Mouse (Mus musculus) limb, embryonic 11.5 days (tissue): ENCODE results near the gene Exosc1. TPM values are rescaled to one million over a fixed set of nuclear protein-coding genes. Genes with fewer than 3 reads are reported as not detected.

Source experiments
- ATAC-seq: fragments of 200-750 bp; cut with Nextera tagmentation; 2 replicates; pipeline ENCODE4 v1.8.0; 2017; ENCODE audit warnings: low read depth; ENCODE audit not compliant: insufficient number of reproducible peaks, low FRiP score, low TSS enrichment
- DNase-seq: peaks from one replicate; pipeline ENCODE4 v3.0.0-alpha.2; 2015; ENCODE audit warnings: low spot score
- H3K27ac ChIP-seq: fragments of 300-500 bp; sonication (generic); replicated peaks from 2 replicates; pipeline ENCODE4 v1.5.1; 2014; ENCODE audit warnings: low read depth, mild to moderate bottlenecking, low read length
- H3K27me3 ChIP-seq: fragments of 300-500 bp; sonication (generic); 2 replicates; pipeline ENCODE4 v1.6.1; 2014; ENCODE audit warnings: mild to moderate bottlenecking, low read length, mixed read lengths; ENCODE audit not compliant: control insufficient read depth, insufficient read depth
- H3K36me3 ChIP-seq: fragments of 300-500 bp; sonication (generic); 2 replicates; pipeline ENCODE4 v1.6.1; 2014; ENCODE audit warnings: mild to moderate bottlenecking, low read length, moderate library complexity, mixed read lengths; ENCODE audit not compliant: control insufficient read depth, insufficient read depth
- H3K4me1 ChIP-seq: fragments of 300-500 bp; sonication (generic); 2 replicates; pipeline ENCODE4 v1.6.1; 2014; ENCODE audit warnings: low read length, mixed read lengths; ENCODE audit not compliant: control insufficient read depth, insufficient read depth
- H3K4me2 ChIP-seq: fragments of 300-500 bp; sonication (generic); 2 replicates; pipeline ENCODE4 v1.6.1; 2014; ENCODE audit warnings: low read depth, mild to moderate bottlenecking, moderate library complexity; ENCODE audit not compliant: severe bottlenecking
- H3K4me3 ChIP-seq: fragments of 300-500 bp; sonication (generic); 2 replicates; pipeline ENCODE4 v1.5.1; 2014; ENCODE audit warnings: low read depth, low read length
- H3K9ac ChIP-seq: fragments of 300-500 bp; sonication (generic); 2 replicates; pipeline ENCODE4 v1.6.1; 2014; ENCODE audit warnings: mild to moderate bottlenecking, low read length
- H3K9me3 ChIP-seq: fragments of 300-500 bp; sonication (generic); 2 replicates; pipeline ENCODE4 v1.6.1; 2016; ENCODE audit warnings: low read length; ENCODE audit not compliant: control insufficient read depth
- WGBS: fragments of 180-500 bp; shearing (Covaris S2); extraction: QIAGEN DNeasy Blood & Tissue Kit; methylation state at CpG from one replicate; pipeline ENCODE4 v1.1.7; 2014; 5-methylcytosine and 5-hydroxymethylcytosine counted together
- polyA plus RNA-seq: library from polyadenylated mRNA; unstranded; fragments of >200 nt; fragmentation: Nextera tagmentation; extraction: Ambion mirVana; gene quantifications from 2 replicates; pipeline ENCODE4 v1.2.1, GENCODE M21; 2014

Exosc1 gene
- polyA plus RNA-seq, 1 experiment from 2014 or later = 86.2 TPM

- H3K9me3 ChIP-seq = no peaks in the 10 kb centered on the region
- H3K4me2 ChIP-seq = no peak overlapping the region
- WGBS = 51% methylated on average over 4 of the region's 4 CpGs
- ATAC-seq = no peak
- no peaks in the 10 kb centered on the region for H3K36me3 ChIP-seq
- H3K9ac ChIP-seq = no peak overlapping the region
- peak; percentile 43 for DNase-seq
- H3K27me3 ChIP-seq = no peaks in the 10 kb centered on the region
- no peaks in the 10 kb centered on the region for H3K4me1 ChIP-seq
- H3K27ac ChIP-seq = no peak overlapping the region
- no peak overlapping the region for H3K4me3 ChIP-seq
Observed at GRCm38 (mm10) chr19:41898860-41899259, 34.4 kb downstream of the Exosc1 start.

GRCm38 (mm10) chr19:41896319-41896711 is 36.9 kb downstream of the Exosc1 start:
- ATAC-seq = 0 out of 2 replicates have a peak, but pooled peaks have one; percentile 21
- H3K36me3 ChIP-seq = no peaks in the 10 kb centered on the region
- no peaks in the 10 kb centered on the region for H3K27me3 ChIP-seq
- H3K4me2 ChIP-seq = peak overlapping the region; percentile 77
- H3K27ac ChIP-seq = no peak overlapping the region
- H3K9me3 ChIP-seq = no peaks in the 10 kb centered on the region
- H3K4me3 ChIP-seq = peak overlapping the region; percentile 58
- no peak overlapping the region for H3K9ac ChIP-seq
- DNase-seq = no peak
- no peaks in the 10 kb centered on the region for H3K4me1 ChIP-seq
- WGBS = 21% methylated on average over 18 of the region's 18 CpGs

GRCm38 (mm10) chr19:41895460-41896318 is 37.5 kb downstream of the Exosc1 start, which contains the start of gene Rrp12:
Rrp12 (minus strand) TSS chr19:41896173.
- WGBS = under 1% methylated on average over 46 of the region's 46 CpGs
- Histone ChIP-seq H3K4me3 (peak within 1 kb of the TSS; percentile 58), H3K9me3 (no peaks in the 10 kb centered on the region), H3K27ac (no peak within 1 kb of the TSS), H3K27me3 (no peaks in the 10 kb centered on the region), H3K4me2 (peak within 1 kb of the TSS; percentile 77), H3K9ac (peak within 1 kb of the TSS; percentile 28; the same call in 1 of the 2 replicates), H3K4me1 (no peaks in the 10 kb centered on the region), H3K36me3 (no peaks in the 10 kb centered on the region)
- DNase-seq (peak; percentile 83), ATAC-seq (peak; percentile 86; the same call in 1 of the 2 replicates)

- Histone ChIP-seq H3K4me1 (no peaks in the 10 kb centered on the region), H3K27me3 (no peaks in the 10 kb centered on the region), H3K4me3 (peak overlapping the region; percentile 58; the same call in 1 of the 2 replicates), H3K27ac (no peak overlapping the region), H3K4me2 (peak overlapping the region; percentile 77; the same call in 1 of the 2 replicates), H3K9ac (no peak overlapping the region), H3K9me3 (no peaks in the 10 kb centered on the region), H3K36me3 (0 out of 2 replicates have a peak, but pooled peaks cover 2% of the 10 kb centered on the region)
- WGBS = 52% methylated on average over 7 of the region's 7 CpGs
- no peak for ATAC-seq
- DNase-seq = no peak
Observed at GRCm38 (mm10) chr19:41894959-41895358, 38.3 kb downstream of the Exosc1 start.

- Histone ChIP-seq H3K36me3 (peaks cover 11% of the 10 kb centered on the region; the same call in 1 of the 2 replicates), H3K4me3 (no peak overlapping the region), H3K9me3 (no peaks in the 10 kb centered on the region), H3K27me3 (no peaks in the 10 kb centered on the region), H3K4me1 (no peaks in the 10 kb centered on the region), H3K9ac (no peak overlapping the region), H3K27ac (no peak overlapping the region), H3K4me2 (no peak overlapping the region)
- DNase-seq = no peak
- no peak for ATAC-seq
Observed at GRCm38 (mm10) chr19:41888191-41888590, 45.0 kb downstream of the Exosc1 start.

- 89% methylated on average over 9 of the region's 9 CpGs for WGBS
- H3K4me3 ChIP-seq = no peak overlapping the region
- DNase-seq = no peak
- no peaks in the 10 kb centered on the region for H3K9me3 ChIP-seq
- ATAC-seq = no peak
- peaks cover 9% of the 10 kb centered on the region; the same call in 1 of the 2 replicates for H3K36me3 ChIP-seq
- no peaks in the 10 kb centered on the region for H3K4me1 ChIP-seq
- H3K9ac ChIP-seq = no peak overlapping the region
- no peak overlapping the region for H3K27ac ChIP-seq
- H3K4me2 ChIP-seq = no peak overlapping the region
- H3K27me3 ChIP-seq = no peaks in the 10 kb centered on the region
Observed at GRCm38 (mm10) chr19:41883882-41884281, 49.3 kb downstream of the Exosc1 start.

GRCm38 (mm10) chr19:41881842-41882241 is 51.4 kb downstream of the Exosc1 start:
- Histone ChIP-seq H3K27me3 (no peaks in the 10 kb centered on the region), H3K4me1 (no peaks in the 10 kb centered on the region), H3K27ac (no peak overlapping the region), H3K4me2 (no peak overlapping the region), H3K9ac (no peak overlapping the region), H3K9me3 (no peaks in the 10 kb centered on the region), H3K36me3 (peaks cover 15% of the 10 kb centered on the region; the same call in 1 of the 2 replicates), H3K4me3 (no peak overlapping the region)
- no peak for DNase-seq
- 94% methylated on average over 4 of the region's 4 CpGs for WGBS
- ATAC-seq = no peak

GRCm38 (mm10) chr19:41874356-41874755 is 58.9 kb downstream of the Exosc1 start:
- Histone ChIP-seq H3K4me2 (no peak overlapping the region), H3K9ac (no peak overlapping the region), H3K9me3 (no peaks in the 10 kb centered on the region), H3K4me3 (no peak overlapping the region), H3K27me3 (no peaks in the 10 kb centered on the region), H3K36me3 (peaks cover 12% of the 10 kb centered on the region; the same call in 1 of the 2 replicates), H3K4me1 (no peaks in the 10 kb centered on the region), H3K27ac (no peak overlapping the region)
- 92% methylated on average over 14 of the region's 14 CpGs for WGBS
- DNase-seq (no peak), ATAC-seq (no peak)
